Mouse (Mus musculus) adrenal gland, adult 8-10 months (tissue): ENCODE data around the gene Cela3b. TPM values are rescaled to one million over a fixed set of nuclear protein-coding genes. Genes with fewer than 3 reads are reported as not detected.
A peak's percentile ranks its signal among the peaks of the same experiment; 100 is the strongest.
"Not testable (repeated sequence)": the region's sequence is repeated elsewhere in the genome, so short reads cannot be mapped to it uniquely, and the experiment has no call there.

Source experiments
- DNase-seq: peaks from one replicate; pipeline ENCODE4 v3.0.0; 2022
- total RNA-seq, 4 experiments: library from RNA; stranded (reverse); gene quantifications; 2 replicates each; pipeline ENCODE4 v1.2.4; 2022

The Cela3b gene
- total RNA-seq, 4 experiments from 2014 or later = 0.42 TPM; not detected in 3

GRCm38 (mm10) chr4:137417712-137418564 is 12.4 kb downstream of the Cela3b start:
- DNase-seq = no peak

- DNase-seq = no peak
These were observed 15.4 kb downstream of the Cela3b start for GRCm38 (mm10) chr4:137414936-137415335.

DNA sequence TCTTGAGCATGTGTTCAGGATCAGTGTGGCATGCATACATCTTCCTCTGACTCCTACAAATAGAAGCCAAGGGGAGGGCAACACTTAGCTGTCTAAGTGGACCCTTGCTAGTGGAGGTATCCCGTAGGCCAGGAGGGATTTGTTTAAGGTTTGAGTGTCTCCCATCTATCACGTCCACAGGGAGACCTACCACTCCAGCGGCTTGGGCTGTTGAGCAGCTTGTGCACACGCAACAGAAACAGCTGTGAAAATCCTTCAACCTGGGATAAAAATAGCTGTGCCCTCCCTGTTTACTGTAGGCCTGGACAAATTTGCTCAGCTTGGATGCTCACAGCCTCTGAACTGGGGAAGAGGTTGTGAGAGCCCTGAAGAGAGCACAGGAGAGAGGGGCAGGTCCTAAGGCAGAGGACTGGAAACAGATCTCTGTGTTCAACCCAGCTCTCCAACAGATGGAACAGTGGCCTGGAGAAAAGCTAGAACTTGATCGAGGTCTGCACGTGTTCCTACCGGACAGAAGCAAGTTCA is 18.1 kb downstream of the Cela3b start:
- not testable (repeated sequence) for DNase-seq

DNA sequence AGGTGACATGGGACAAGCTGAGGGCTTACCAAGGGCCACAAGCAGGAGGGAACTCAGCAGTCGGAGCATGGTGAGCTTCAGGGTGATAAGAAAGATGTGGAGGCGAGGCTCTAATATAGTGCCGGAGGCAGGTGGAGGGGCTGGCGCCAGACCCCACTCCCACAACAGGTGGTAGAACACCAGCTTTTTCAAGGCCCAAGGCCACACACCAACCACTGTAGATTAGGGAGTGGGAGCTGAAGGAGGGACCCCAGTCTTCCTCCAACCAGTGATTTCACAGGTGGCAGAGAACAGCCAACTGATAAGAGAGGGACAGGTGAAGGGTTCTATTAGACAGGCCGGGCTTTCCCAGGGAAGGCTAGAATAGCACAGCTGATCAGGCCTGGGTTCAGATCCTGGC is 20.6 kb downstream of the Cela3b start, which contains the start of gene Cela3a:
Gene Cela3a, minus strand, starts transcription at position 101 of the 400 bp plus-strand sequence.
- no peak for DNase-seq

GRCm38 (mm10) chr4:137405571-137405970 is 24.8 kb downstream of the Cela3b start:
- DNase-seq = no peak

GRCm38 (mm10) chr4:137396641-137397525 is 33.5 kb downstream of the Cela3b start:
- peak; percentile 79 for DNase-seq

DNA sequence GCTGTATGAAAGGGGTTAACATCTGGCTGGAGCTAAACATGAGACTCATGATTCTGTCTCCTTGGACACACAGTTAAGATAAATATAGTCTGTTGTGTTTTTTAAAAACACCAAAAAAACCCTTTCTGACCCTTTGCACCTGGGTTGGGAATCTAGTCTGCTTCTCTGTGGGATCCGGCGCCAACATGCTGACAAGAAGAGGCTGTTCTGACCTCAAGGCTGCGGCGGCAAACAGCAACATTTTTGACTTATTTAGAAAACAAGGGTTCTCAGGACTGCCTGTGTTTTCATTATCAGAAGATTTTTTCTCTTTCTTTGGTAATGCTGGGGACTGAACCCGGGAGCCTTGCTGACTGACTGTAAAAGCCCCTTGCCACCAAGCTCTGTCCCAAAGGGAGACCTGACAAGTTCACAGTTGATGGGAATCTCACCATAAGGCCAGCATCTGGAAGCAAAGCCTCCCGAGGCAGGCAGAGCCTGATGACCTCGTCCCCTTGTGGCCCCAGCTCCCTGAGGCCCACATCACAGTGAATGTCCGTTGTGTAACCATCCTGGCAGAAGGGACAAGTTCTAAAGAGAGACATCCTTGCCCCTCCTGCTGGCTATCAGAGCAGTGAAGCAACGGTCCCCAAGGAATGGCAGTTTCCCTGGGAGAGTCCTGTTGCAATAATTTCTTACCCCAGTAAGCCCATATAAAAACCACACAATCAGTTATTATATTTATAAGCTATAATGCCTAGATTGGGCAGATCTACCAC is 36.8 kb downstream of the Cela3b start:
- peak; percentile 57 for DNase-seq

GRCm38 (mm10) chr4:137392874-137393273 is 37.5 kb downstream of the Cela3b start:
- DNase-seq = peak; percentile 63

DNA sequence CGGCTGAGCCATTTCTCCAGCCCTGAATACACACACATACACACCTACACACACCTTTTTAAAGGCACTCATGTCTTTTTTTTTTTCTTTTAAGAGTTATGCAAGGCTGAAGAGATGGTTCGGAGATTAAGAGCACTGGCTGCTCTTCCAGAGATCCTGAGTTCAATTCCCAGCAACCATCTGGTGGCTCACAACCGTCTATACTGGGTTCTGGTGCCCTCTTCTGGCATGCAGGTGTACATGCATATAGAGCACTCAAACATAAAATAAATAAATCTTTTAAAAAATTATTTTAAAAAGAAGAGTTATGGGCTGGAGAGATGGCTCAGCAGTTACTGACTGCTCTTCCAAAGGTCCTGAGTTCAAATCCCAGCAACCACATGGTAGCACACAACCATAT is 39.1 kb downstream of the Cela3b start:
- DNase-seq = no peak

DNA sequence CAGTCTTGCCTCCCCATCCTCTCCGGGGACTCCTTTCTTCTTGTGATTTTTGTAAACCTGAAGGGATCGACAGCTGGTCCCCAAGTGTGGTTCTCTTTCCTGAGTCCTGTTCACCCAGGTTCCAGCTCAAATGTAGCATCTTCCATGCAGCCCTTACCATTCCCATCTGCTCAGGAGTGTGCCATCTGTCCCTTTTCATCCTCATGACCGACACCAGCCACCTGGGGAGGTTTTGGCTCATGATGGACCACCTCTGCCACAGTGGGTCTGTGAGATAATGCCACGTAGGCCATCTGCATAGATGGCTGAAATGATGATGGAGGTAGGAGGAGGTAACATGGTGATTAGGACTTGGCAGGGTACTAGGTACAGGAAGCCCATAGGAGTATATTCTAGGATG is 40.1 kb downstream of the Cela3b start:
- no peak for DNase-seq

GRCm38 (mm10) chr4:137388983-137389382 is 41.4 kb downstream of the Cela3b start:
- DNase-seq = no peak

DNA sequence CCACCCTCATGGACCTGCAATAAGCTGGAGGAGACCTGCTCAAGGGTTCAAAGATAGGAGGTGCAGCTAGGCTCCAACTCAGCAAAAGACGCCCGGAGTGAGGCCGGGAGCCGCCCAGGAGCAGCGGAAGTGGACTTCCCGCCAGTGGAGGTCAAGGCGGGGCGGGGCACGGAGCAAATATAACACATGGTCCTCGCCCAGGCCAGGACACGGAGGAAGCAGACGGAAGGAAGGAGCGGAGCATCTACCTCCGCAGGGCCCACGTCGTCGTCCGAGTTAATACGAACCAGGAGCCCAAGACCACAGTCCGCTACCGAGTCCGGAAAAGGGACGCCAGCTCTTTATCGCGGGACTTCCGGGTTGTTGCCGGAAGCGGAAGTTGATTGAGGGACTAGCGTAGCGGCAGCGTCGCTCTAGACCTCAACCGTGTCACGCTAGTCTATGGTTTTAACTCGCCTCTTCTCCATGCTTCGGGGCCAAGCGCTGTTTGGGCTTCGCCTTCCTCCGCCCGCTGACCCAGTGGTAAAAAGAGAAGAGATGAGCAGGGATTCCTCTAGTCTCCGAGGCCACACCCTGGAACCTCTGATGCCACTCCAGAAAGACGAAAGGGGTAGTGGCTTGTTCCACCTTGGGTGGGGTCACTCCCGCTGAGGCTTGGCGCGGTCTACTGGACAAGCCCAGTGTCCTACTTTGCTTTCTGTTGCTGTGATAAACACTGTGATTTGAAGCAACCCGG is 42.1 kb downstream of the Cela3b start:
- DNase-seq = peak; percentile 83

DNA sequence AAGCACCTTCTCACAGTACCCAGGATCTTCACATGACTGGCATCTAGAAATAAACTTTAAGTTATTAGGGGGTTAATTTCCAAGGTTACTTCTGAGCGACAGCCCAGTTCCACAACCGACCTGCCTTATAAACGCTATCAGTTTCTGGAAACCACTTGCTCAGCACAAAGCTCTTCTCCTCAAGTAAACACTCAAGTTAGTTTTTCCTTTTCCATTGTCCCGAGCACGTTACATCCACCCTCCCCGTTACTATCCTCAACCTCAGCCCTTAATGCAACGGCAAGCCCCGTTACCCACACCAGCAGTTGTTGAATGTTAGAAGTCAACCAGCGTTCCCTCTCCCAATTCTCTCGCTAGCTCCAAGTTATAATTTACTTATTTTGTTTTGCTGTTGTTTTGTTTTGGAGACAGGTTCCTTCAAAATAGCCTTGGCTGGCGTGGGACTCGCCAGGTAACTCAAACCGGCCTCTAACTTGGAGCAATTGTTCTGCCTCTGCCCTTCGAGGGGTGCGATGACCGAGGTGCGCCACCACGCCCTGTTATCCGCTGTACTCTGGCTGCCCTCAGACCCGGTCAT is 42.8 kb downstream of the Cela3b start:
- no peak for DNase-seq

DNA sequence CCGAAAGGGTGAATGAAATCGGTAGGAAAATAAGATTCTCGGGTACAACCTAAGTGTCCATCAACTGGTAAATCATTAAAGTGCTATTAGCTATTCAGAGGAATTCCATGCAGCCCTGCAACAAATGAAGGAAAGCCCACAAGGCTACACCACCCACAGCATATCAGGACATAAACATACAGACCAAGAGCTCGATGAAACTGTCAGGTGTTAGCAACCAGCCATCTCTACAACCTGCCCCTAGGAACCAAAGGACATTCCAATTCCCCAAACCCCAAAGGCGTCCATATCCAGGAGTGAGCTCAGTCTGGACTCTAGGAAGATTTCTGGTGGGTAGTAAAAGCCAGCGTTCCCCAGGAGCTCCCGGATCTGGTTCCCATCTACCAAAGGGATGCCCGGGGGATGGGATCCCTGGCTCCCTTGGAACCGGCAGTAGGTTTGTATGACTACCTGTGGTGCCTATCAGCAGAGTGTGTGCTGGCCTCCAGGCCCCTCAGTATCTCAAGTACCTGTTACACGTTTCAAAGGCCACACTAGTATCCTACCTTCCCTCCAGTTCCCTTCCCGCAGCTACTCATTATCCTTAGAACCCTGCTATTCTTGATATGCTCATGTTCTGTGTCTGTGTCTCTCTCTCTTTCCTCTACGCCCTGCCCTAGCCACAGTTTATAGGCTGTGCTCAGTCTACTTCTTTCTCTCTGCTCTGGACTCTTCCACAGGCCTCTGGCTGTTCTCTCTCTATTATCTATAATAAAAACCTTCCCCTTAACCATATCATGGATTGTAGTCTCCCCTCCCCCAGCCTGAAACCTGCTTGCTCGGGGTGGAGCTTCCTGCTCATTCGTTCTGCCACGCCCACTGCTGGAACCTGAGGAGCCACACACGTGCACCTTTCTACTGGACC is 49.4 kb downstream of the Cela3b start:
- DNase-seq = no peak

DNA sequence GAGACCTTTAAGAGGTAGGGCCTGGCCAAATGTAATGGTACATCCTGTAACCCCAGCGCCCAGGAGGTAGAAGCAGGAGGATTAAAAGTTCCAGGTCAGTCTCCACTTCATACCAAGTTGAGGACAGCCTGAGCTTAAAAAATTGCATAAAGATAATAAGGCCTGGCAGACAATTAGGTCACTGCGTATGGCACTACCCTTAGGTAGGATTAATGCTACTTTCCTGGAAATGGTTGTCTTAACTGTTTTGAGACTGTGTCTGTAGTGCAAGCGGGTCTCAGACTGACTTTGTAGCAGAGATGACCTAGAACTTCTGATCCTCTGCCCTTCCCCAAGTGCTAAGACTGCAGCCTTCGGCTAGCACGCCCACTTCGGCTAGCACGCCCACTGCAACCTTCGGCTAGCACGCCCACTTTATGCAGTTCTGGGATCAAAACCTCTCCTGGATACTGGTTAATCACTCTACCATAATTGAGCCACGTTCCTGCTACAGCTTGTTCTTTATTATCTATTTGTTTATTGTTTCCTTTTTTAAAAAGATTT is 50.6 kb downstream of the Cela3b start:
- no peak for DNase-seq

DNA sequence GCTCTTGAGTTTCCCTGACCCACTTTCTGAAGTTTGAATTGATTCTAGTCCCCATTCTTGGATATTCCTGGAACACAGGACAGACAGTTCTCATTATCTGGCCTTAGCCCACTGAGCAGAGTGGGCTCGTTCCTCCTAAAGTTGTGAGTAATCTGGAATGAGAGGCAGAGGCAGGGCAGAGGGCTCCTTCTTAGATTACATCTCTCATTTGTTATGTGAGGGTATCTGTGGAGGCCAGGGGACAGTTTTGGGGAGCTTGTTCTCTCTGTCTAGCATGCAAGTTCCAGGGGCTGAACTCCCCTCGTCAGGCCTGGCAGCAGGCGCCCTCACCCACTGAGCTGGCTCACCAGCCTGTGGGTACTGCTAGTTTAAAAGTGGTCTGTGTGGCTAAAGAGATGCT is 51.3 kb downstream of the Cela3b start:
- DNase-seq = no peak

- peak; percentile 42 for DNase-seq
These were observed 52.6 kb downstream of the Cela3b start for GRCm38 (mm10) chr4:137377526-137378304.

DNA sequence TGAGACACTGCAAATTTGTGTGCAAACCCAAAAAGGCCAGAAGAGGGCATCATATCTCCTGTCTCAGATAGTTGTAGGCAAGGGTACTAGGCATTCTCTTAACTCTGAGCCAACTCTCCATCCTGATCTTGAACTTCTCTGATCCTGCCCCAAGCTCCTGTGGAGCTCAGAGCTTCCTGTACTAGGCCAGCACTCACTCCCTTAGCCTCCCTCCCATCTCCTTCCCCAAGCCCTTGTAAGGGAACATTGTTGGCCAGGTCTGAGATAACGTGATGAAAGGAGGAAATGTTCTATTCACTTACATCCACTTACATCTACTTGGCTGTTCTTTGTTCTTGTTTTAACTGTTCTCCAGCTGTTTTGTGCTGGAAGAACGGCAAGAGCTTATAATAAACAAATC is 53.6 kb downstream of the Cela3b start:
- no peak for DNase-seq
